Mouse (Mus musculus) lung, adult 2 months (tissue): ENCODE results near the gene Car12.

ENCODE experiments used
- CTCF ChIP-seq: fragments of 200-500 bp; IDR thresholded peaks from 2 replicates; pipeline ENCODE4 v1.5.1; 2011; ENCODE audit warnings: mild to moderate bottlenecking, low read length, control low read depth; ENCODE audit not compliant: insufficient read depth
- POLR2A ChIP-seq: fragments of 200-500 bp; IDR thresholded peaks from 2 replicates; pipeline ENCODE4 v1.6.1; 2011; ENCODE audit warnings: low read depth, mild to moderate bottlenecking, control low read depth, low read length, borderline replicate concordance; ENCODE audit errors: extremely low read depth

GRCm38 (mm10) chr9:66736551-66736950 is 23.1 kb downstream of the Car12 start:
- TF ChIP-seq CTCF (no peak), POLR2A (no peak)
